Mouse (Mus musculus): ENCODE measurements at regions not wholly inside any gene's neighbourhood (a gene's known extent, or its start where the extent isn't known, plus 50 kb on each side); places are given as distances from the start of the nearest gene placed in this dataset.

DNA sequence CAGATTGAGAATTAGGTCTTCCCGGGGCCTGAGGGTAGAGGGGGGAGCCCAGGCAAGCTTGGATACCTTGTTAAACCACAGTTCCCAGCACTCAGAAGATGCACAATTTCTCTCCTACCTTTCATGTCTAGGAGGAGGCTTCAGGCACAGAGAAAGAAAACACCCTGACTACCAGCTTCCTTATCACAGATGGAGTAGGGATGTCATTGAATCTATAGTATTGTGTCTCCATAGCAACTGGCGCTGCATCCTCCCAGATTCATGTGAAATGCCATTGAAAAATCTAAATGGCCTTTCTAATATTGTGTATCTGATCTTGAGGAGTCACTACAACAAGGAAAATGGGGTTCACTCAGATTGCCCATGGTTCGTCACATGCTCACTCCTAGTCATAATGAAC is 88.8 kb upstream of the Zkscan2 start:
- DNase-seq (ENCODE audit: low spot score in 2 of 2) = peak in 1 of 2 experiments; percentile 10
- intact Hi-C loops (cut with DNase I) = no loop called here

DNA sequence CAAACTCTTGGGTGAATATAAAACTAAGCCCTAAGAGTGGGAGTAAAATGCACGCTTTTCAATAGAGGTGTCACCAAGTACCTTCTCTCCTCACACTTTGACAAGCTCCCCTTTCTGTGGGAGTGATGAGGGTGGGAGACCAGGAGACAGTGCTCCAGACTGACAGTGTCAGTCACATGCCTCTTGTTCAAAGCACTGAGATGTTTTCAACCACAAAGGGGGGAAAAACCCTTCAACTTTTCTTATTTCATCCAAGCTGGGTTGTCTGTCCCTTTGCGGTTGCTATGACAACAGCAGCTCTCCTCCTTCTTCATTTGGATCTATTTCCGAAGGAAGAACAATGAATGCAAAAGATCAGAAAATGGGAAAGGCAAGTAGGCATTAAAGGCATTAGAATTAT is 73.5 kb upstream of the Zkscan2 start:
- DNase-seq (ENCODE audit: low spot score in 2 of 2) = peak; percentile 26 to 32
- intact Hi-C loops (cut with DNase I) = no loop called here

DNA sequence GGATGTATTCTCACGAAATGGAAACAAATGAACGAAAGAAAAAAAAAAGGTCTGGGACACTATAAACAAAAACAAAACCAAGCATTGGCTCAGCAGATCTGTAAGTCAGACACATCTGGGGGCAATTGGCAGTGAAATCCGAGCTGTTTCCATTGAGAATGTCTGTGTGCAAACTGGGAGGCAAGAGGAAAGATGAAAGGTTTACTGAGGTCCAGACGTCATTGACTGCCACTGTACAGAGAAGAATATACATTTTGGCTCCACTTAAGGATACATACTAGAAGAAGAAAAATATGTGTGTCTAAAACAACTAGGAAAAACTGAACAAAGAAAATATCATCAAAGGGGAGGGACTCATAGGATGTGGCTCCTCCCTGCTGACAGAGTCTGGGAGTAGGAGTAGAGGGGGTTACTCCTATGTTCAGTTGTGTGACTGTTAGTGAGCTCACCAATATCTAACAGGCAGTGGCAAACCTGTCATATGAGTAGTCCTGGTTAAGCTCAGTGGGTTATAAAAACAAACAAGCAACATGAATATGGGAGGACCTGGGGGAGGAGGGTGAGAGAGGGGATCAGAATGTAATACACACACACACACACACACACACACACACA is 72.2 kb upstream of the Zkscan2 start:
- intact Hi-C loops (cut with DNase I) = no loop called here
- DNase-seq (ENCODE audit: low spot score in 2 of 2) = no peak

DNA sequence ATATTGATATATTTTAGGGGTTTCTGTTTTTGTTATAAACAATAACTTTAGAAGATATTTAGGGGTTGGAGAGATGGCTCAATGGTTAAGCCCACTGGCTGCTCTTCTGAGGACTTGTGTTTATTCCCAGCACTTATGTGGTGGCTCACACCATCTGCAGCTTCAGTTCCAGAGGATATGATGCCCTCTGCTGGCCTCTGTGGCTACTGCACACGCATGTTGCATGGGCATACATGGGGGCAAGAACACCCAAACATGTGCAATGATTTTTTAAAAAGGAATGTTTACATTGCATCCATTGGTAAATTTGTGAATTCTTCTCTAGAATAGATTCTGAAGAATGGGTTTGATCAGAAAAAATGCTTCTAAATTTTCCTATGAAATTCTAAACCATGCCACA is 66.0 kb upstream of the Zkscan2 start:
- no peak for DNase-seq (ENCODE audit: low spot score in 2 of 2)
- intact Hi-C loops (cut with DNase I) = no loop called here

DNA sequence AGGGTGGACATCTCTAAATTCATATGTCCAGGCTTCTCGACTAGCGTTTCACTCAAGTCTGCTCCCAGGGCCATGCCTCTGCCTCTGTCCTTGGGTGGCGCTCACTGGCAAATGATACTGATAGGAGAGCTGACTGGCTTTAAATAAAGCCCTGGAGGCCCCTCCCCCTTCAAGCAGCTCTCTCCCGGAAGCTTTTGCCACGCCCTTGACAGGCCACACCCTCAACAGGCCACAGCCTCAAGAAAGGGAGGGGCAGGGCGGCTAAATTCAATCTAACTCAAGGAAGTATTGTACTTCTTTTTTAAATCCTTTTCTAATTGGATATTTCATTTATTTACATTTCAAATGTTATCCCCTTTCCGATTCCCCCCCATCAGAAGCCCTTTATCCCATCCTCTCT is 59.3 kb upstream of the Zkscan2 start:
- intact Hi-C loops (cut with DNase I) = no loop called here
- no peak for DNase-seq (ENCODE audit: low spot score in 2 of 2)
